Mouse (Mus musculus) C2C12 (cell line): ENCODE results near the gene Prkar2b.

Experiments
- CEBPB ChIP-seq: IDR thresholded peaks from one replicate; pipeline ENCODE4 v1.6.1; 2011; ENCODE audit warnings: low read depth, mild to moderate bottlenecking, control low read depth, moderate library complexity
- CTCF ChIP-seq: IDR thresholded peaks from one replicate; pipeline ENCODE4 v1.5.1; 2011; ENCODE audit not compliant: control insufficient read depth, insufficient read depth, insufficient read length
- MYOG ChIP-seq: IDR thresholded peaks from one replicate; pipeline ENCODE4 v1.6.1; 2011; ENCODE audit not compliant: control insufficient read depth, insufficient read length; ENCODE audit errors: extremely low read depth
- USF1 ChIP-seq: IDR thresholded peaks from one replicate; pipeline ENCODE4 v1.6.1; 2011; ENCODE audit warnings: low read depth, mild to moderate bottlenecking, control low read depth, moderate library complexity

- TF ChIP-seq CTCF (no peak), MYOG (no peak), USF1 (no peak), CEBPB (no peak)
Observed at GRCm38 (mm10) chr12:32018376-32018750, 42.7 kb downstream of the Prkar2b start.
